Mouse (Mus musculus): ENCODE measurements at regions not wholly inside any gene's neighbourhood (a gene's known extent, or its start where the extent isn't known, plus 50 kb on each side); places are given as distances from the start of the nearest gene placed in this dataset.
A peak's percentile ranks its signal among the peaks of the same experiment; 100 is the strongest.

GRCm38 (mm10) chr7:64012268-64012601 lies 73.5 kb upstream of the Klf13 start:
- TF ChIP-seq CTCF (IDR thresholded peaks at IDR 0.05; ENCODE audit: insufficient read depth, low read depth, low read length) (no peak), POLR2A (IDR thresholded peaks at IDR 0.05; ENCODE audit: insufficient read depth, low read depth, low read length) (no peak)
- Histone ChIP-seq H3K4me3 (ENCODE audit: insufficient read depth, low read depth, low read length) (no peak overlapping the region), H3K27ac (ENCODE audit: insufficient read depth, low read depth, low read length) (0 out of 2 replicates have a peak overlapping the region, but pooled peaks have one; percentile 31), H3K4me1 (ENCODE audit: control insufficient read depth, insufficient read depth, low read length) (peaks cover 10% of the 10 kb centered on the region)
- WGBS, result 82% methylated on average over 8 of the region's 8 CpGs

GRCm38 (mm10) chr7:64011563-64012267 lies 73.0 kb upstream of the Klf13 start:
- H3K4me1 ChIP-seq (ENCODE audit: control insufficient read depth, insufficient read depth, low read length), result peaks cover 7% of the 10 kb centered on the region
- WGBS, result 57% methylated on average over 13 of the region's 13 CpGs
- TF ChIP-seq CTCF (IDR thresholded peaks at IDR 0.05; ENCODE audit: insufficient read depth, low read depth, low read length), result no peak
- 0 out of 2 replicates have a peak overlapping the region, but pooled peaks have one; percentile 31 for H3K27ac ChIP-seq (ENCODE audit: insufficient read depth, low read depth, low read length)
- no peak overlapping the region for H3K4me3 ChIP-seq (ENCODE audit: insufficient read depth, low read depth, low read length)

GRCm38 (mm10) chr7:64010640-64011039 lies 71.9 kb upstream of the Klf13 start:
- no peak overlapping the region for H3K4me3 ChIP-seq (ENCODE audit: insufficient read depth, low read depth, low read length)
- WGBS, result 56% methylated on average over 3 of the region's 3 CpGs
- H3K4me1 ChIP-seq (ENCODE audit: control insufficient read depth, insufficient read depth, low read length), result peaks cover 7% of the 10 kb centered on the region
- TF ChIP-seq CTCF (IDR thresholded peaks at IDR 0.05; ENCODE audit: insufficient read depth, low read depth, low read length) (no peak), POLR2A (IDR thresholded peaks at IDR 0.05; ENCODE audit: insufficient read depth, low read depth, low read length) (no peak)
- no peak overlapping the region for H3K27ac ChIP-seq (ENCODE audit: insufficient read depth, low read depth, low read length)

GRCm38 (mm10) chr7:64007766-64008165 lies 69.1 kb upstream of the Klf13 start:
- WGBS, result 90% methylated on average over 3 of the region's 3 CpGs
- Histone ChIP-seq H3K4me1 (ENCODE audit: control insufficient read depth, insufficient read depth, low read length) (peaks cover 7% of the 10 kb centered on the region), H3K27ac (ENCODE audit: insufficient read depth, low read depth, low read length) (no peak overlapping the region), H3K4me3 (ENCODE audit: insufficient read depth, low read depth, low read length) (no peak overlapping the region)
- TF ChIP-seq CTCF (IDR thresholded peaks at IDR 0.05; ENCODE audit: insufficient read depth, low read depth, low read length) (no peak), POLR2A (IDR thresholded peaks at IDR 0.05; ENCODE audit: insufficient read depth, low read depth, low read length) (no peak)

GRCm38 (mm10) chr7:64006935-64007334 lies 68.2 kb upstream of the Klf13 start:
- TF ChIP-seq POLR2A (IDR thresholded peaks at IDR 0.05; ENCODE audit: insufficient read depth, low read depth, low read length), result no peak
- TF ChIP-seq CTCF (IDR thresholded peaks at IDR 0.05; ENCODE audit: insufficient read depth, low read depth, low read length), result no peak
- no peak overlapping the region for H3K27ac ChIP-seq (ENCODE audit: insufficient read depth, low read depth, low read length)
- 96% methylated on average over 4 of the region's 4 CpGs for WGBS
- no peak overlapping the region for H3K4me3 ChIP-seq (ENCODE audit: insufficient read depth, low read depth, low read length)
- peaks cover 4% of the 10 kb centered on the region; the same call in 1 of the 2 replicates for H3K4me1 ChIP-seq (ENCODE audit: control insufficient read depth, insufficient read depth, low read length)

- 89% methylated on average over 1 of the region's 1 CpGs for WGBS
- H3K4me1 ChIP-seq (ENCODE audit: control insufficient read depth, insufficient read depth, low read length), result no peaks in the 10 kb centered on the region
- TF ChIP-seq POLR2A (IDR thresholded peaks at IDR 0.05; ENCODE audit: insufficient read depth, low read depth, low read length) (no peak), CTCF (IDR thresholded peaks at IDR 0.05; ENCODE audit: insufficient read depth, low read depth, low read length) (no peak)
- no peak overlapping the region for H3K4me3 ChIP-seq (ENCODE audit: insufficient read depth, low read depth, low read length)
- no peak overlapping the region for H3K27ac ChIP-seq (ENCODE audit: insufficient read depth, low read depth, low read length)
Measured at GRCm38 (mm10) chr7:64005765-64006164, 67.0 kb upstream of the Klf13 start.

- Histone ChIP-seq H3K27ac (ENCODE audit: insufficient read depth, low read depth, low read length) (no peak overlapping the region), H3K4me3 (ENCODE audit: insufficient read depth, low read depth, low read length) (no peak overlapping the region), H3K4me1 (ENCODE audit: control insufficient read depth, insufficient read depth, low read length) (peaks cover 5% of the 10 kb centered on the region)
- TF ChIP-seq CTCF (IDR thresholded peaks at IDR 0.05; ENCODE audit: insufficient read depth, low read depth, low read length), result no peak
- TF ChIP-seq POLR2A (IDR thresholded peaks at IDR 0.05; ENCODE audit: insufficient read depth, low read depth, low read length), result no peak
- WGBS, result 95% methylated on average over 5 of the region's 5 CpGs
Measured at GRCm38 (mm10) chr7:64003904-64004303, 65.2 kb upstream of the Klf13 start.

- 66% methylated on average over 9 of the region's 9 CpGs for WGBS
- H3K4me1 ChIP-seq (ENCODE audit: control insufficient read depth, insufficient read depth, low read length), result peaks cover 6% of the 10 kb centered on the region
- no peak overlapping the region for H3K27ac ChIP-seq (ENCODE audit: insufficient read depth, low read depth, low read length)
- no peak overlapping the region for H3K4me3 ChIP-seq (ENCODE audit: insufficient read depth, low read depth, low read length)
- TF ChIP-seq POLR2A (IDR thresholded peaks at IDR 0.05; ENCODE audit: insufficient read depth, low read depth, low read length), result no peak
- TF ChIP-seq CTCF (IDR thresholded peaks at IDR 0.05; ENCODE audit: insufficient read depth, low read depth, low read length), result no peak
Measured at GRCm38 (mm10) chr7:64001611-64002111, 62.9 kb upstream of the Klf13 start.

GRCm38 (mm10) chr7:63998995-63999960 lies 60.6 kb upstream of the Klf13 start:
- Histone ChIP-seq H3K4me3 (ENCODE audit: insufficient read depth, low read depth, low read length) (no peak overlapping the region), H3K4me1 (ENCODE audit: control insufficient read depth, insufficient read depth, low read length) (peaks cover 6% of the 10 kb centered on the region), H3K27ac (ENCODE audit: insufficient read depth, low read depth, low read length) (no peak overlapping the region; the same call in 1 of the 2 replicates)
- TF ChIP-seq CTCF (IDR thresholded peaks at IDR 0.05; ENCODE audit: insufficient read depth, low read depth, low read length) (no peak), POLR2A (IDR thresholded peaks at IDR 0.05; ENCODE audit: insufficient read depth, low read depth, low read length) (no peak)
- 67% methylated on average over 6 of the region's 6 CpGs for WGBS

All from olfactory bulb, adult 2 months (tissue).